In genomic region chr6:72957676-72958641, GRCm38 (mm10) we compare ENCODE assay signal across 8 mouse cellular contexts. TPM values are rescaled to one million over a fixed set of nuclear protein-coding genes. Genes with fewer than 3 reads are reported as not detected.
DNase-seq lines count a peak whose midpoint lies in the region; ATAC-seq lines count a peak whose summit lies in the region.

No protein-coding gene starts in this region.

- peak; percentile 93 for DNase-seq in ZHBTc4 (ENCODE audit: low read depth, low spot score)
- DNase-seq in gastrocnemius, adult 8-10 months (ENCODE audit: low spot score in 2 of 2): peak; percentile 75 to 76
- DNase-seq in induced T-regulatory cell, adult 2 months (ENCODE audit: low read depth): peak; percentile 91
- DNase-seq in left cerebral cortex, adult 9 months (ENCODE audit: low spot score in 2 of 2): peak; percentile 52 to 81
- DNase-seq in right cerebral cortex, postnatal 10 days (ENCODE audit: low spot score in 2 of 2): peak; percentile 91 to 92
- DNase-seq in urinary bladder, postnatal 25 days (ENCODE audit: low spot score): peak; percentile 89

- peaks cover 44% of the 10 kb centered on the region for H3K4me1 ChIP-seq in megakaryocyte, embryonic 14.5 days

- H3K4me3 ChIP-seq in megakaryocyte, embryonic 14.5 days (replicated peaks): peak overlapping the region; percentile 96

- no peaks in the 10 kb centered on the region for H3K36me3 ChIP-seq in megakaryocyte, embryonic 14.5 days (replicated peaks; ENCODE audit: low read length)

- peaks cover 6% of the 10 kb centered on the region for H3K27me3 ChIP-seq in megakaryocyte, embryonic 14.5 days (replicated peaks)

- ATAC-seq in common myeloid progenitor, adult 5-6 weeks (replicated peaks; ENCODE audit: low read depth, poor library complexity, severe bottlenecking): peak; percentile 57

- no peaks in the 10 kb centered on the region for H3K9me3 ChIP-seq in megakaryocyte, embryonic 14.5 days

RNA-seq across cellular contexts. Expression of gene Tmsb10, which starts 0.6 kb away (rescaled TPM):
- 567 and 716 TPM in 2 replicates for total RNA-seq in common myeloid progenitor, adult 5-6 weeks (2017)
- total RNA-seq in gastrocnemius, adult 8-10 months (2022): 10 to 100 TPM; 16.2 to 39.9 (median 26.6) TPM
- polyA plus RNA-seq in megakaryocyte, embryonic 14.5 days (2012; ENCODE audit: insufficient read depth, low replicate concordance): 60.6 and 494 TPM in 2 replicates

RNA-seq across cellular contexts. Expression of gene Kcmf1, which starts 58.2 kb away (rescaled TPM):
- total RNA-seq in common myeloid progenitor, adult 5-6 weeks (2017): 68.1 and 126 TPM in 2 replicates
- 100 to 1,000 TPM; 181 to 260 (median 210) TPM for total RNA-seq in gastrocnemius, adult 8-10 months (2022)
- polyA plus RNA-seq in megakaryocyte, embryonic 14.5 days (2012; ENCODE audit: insufficient read depth, low replicate concordance): 10.2 and 91.5 TPM in 2 replicates

Comparison
In these comparisons a context has a peak if more than half of its experiments do, and no peak if none do; other contexts are left out.
1. Peak in every context shown above with its lines: DNase-seq, ATAC-seq and H3K4me3 ChIP-seq.
2. RNA of gene Tmsb10, which starts 0.6 kb away (total RNA-seq): 567 to 716 TPM in common myeloid progenitor, adult 5-6 weeks; 16.2 to 39.9 TPM in gastrocnemius, adult 8-10 months; every median in the first group is over 10 times any median in the second.